Mouse (Mus musculus) T-helper 1 cell (primary cell): ENCODE results near the gene Rab12.

Experiments
- in situ Hi-C: fragments of 300-600 bp; cut with MboI, MseI; formaldehyde crosslinking; loops from one replicate; pipeline ENCODE4 v1.15.1; 2025; ENCODE audit warnings: high pct_unique_total_duplicates

The Rab12 gene

DNA sequence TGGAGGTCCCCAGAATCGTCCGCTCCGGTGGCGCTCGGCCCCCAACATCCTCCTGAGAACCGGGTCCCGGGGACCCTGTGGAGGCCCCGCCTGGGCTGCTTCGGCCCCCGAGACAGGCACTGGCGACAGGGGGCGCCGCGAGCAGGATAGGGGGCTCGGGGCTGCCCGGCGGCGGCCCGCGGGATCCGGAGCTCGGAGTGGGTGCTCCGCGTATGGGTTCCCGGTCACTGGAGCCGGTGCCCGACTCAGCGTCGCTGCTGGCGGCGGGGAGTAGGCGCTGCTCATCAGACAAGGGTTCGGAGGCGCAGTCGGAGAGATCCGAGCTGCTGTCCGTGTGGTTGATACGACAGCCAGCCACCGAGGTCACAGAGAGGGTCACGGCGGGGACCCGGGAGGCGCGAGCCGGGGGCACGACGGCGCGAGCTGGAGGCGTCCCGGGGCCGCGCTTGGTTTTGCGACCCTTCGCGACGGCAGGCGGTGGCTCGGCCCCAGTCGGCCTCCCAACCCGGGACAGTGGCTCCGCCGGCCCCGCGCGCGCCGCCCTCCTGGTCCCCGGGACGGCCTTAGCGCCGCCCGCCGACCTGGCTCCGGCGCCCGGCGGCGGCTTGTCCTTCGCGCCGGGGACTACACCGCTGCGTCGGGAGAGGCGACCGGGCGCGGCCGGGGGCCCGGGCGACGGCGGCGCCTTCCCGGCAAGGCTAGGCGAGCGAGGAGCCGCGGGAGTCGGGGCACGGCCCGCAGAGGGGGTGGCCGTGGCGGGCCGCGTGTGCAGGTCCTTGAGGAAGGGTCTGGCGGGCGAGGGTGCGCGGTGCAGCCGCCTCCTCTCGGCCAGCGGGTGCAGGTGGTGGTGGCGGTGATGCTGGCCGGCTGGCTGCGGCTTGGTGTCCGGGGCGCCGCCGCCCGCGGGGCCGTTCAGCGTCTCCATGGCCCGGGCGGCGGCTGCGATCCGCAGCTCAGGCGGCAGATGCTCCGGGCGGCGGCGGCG lies 70.8 kb downstream of the Rab12 start:
- in situ Hi-C loops: no loop called here

DNA sequence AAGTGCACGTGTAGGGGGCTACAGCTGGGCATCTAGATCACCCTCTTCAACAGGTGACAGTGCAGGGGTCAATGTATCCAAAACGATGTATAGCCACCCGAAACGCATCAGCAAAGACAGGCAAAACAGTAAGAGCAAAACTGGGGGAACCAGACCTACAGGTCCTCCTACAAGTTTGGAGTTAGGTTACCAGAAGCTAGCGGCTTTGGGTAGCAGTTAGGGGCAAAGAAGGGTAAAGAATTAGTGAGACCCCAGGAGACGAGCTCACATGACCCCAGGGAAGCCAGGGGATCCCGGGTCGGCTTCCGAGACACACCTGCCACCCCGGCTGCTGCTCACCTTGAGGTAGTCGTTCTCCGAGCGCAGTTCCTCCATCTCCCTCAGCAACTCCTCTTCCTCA lies 71.6 kb downstream of the Rab12 start:
- in situ Hi-C loops: no loop called here

DNA sequence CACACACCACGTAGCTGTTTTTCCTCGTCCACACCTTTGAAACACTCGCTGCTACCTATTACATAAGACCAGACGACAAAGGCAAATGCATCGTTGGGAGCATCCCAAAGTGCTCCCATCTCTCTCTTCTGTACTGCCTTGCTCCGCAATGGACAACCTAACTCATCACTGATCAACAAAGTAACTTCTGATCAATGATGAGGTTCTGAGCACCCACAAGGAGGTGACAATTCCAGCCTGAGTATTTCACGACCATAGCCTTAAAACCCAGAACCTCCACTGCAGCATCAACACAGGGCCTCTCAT lies 72.6 kb downstream of the Rab12 start:
- in situ Hi-C loops: no loop called here

DNA sequence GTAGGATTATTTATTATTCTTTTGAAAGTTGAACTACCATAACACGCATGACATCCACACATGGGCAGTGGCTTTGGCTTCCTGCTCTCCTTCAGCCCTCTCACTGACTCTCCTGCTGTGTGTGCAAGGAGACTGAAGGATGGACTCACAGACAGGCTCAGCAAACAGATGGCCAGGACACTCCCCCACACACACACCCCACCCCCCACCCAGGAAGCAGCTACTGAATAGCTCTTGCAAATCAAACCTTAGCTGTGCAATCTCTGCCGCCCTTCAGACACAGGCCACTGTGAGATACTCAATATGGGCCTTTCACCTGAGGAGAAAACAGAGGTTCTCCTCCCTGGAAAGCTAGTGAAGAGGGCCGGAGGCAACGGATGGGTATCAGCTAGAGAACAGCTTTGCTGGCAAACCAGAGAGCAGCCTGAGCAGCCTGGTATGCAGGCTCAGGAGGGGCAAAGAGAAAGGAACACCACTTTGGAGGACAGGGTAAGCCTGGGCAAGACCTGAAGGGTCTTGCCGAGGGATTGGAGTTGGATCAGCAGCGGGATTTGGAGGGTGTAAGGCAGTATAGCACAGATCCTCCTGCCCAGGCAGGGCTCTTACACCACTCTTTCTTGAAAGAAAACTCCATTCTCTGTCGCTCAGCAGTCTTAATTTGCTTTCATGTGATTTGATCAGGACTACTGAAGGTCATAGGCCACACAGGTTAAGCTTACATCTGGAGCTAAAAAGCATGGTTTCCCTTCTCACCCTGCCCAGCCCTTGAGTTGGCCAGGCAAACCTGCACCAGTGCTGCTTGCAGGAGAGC lies 73.1 kb downstream of the Rab12 start:
- in situ Hi-C loops: no loop called here
